In genomic region chr17:48931621-48932405, GRCm38 (mm10) we compare ENCODE assay signal across 9 mouse cellular contexts. TPM values are rescaled to one million over a fixed set of nuclear protein-coding genes. Genes with fewer than 3 reads are reported as not detected.
DNase-seq lines count a peak whose midpoint lies in the region; ATAC-seq and TF ChIP-seq lines count a peak whose summit lies in the region.
"Had no signal": no experiment of that assay in that cellular context is flagged by ENCODE, and none has a peak within 500 bp of the region (broad histone marks: within the 10 kb centered on the region; RNA-seq: fewer than 3 reads in every experiment).

Lrfn2 (plus strand) TSS chr17:48932379.

- H3K27ac ChIP-seq in thymus, adult 2 months (ENCODE audit: control insufficient read depth, insufficient read depth, low read length) = no peak within 1 kb of the TSS

- TF ChIP-seq CTCF in E14TG2a.4 (conservative IDR thresholded peaks at IDR 0.05; ENCODE audit: low read length) = peak; percentile 44
- TF ChIP-seq CTCF in lung, adult 2 months (IDR thresholded peaks at IDR 0.05; ENCODE audit: insufficient read depth, low read length) = peak; percentile 47; the same call in 1 of the 2 replicates
- TF ChIP-seq CTCF in thymus, adult 2 months (IDR thresholded peaks at IDR 0.05; ENCODE audit: borderline replicate concordance, control insufficient read depth, extremely low read depth, insufficient read depth, low read length, poor library complexity) = peak; percentile 75; the same call in 1 of the 2 replicates

- H3K9me3 ChIP-seq in E14TG2a.4 (ENCODE audit: low read length) = no peaks in the 10 kb centered on the region

- no peaks in the 10 kb centered on the region for H3K36me3 ChIP-seq in E14TG2a.4 (ENCODE audit: insufficient read depth, low read length)
- no peaks in the 10 kb centered on the region for H3K36me3 ChIP-seq in thymus, adult 2 months (ENCODE audit: control insufficient read depth, insufficient read depth, low read length)
- H3K36me3 ChIP-seq: G1E had no signal

- H3K27me3 ChIP-seq in E14TG2a.4 (ENCODE audit: insufficient read depth, low read length) = peaks cover 63% of the 10 kb centered on the region
- no peaks in the 10 kb centered on the region; the same call in 1 of the 2 replicates for H3K27me3 ChIP-seq in thymus, adult 2 months (ENCODE audit: control insufficient read depth, insufficient read depth, low read length)

- peaks cover 41% of the 10 kb centered on the region for H3K4me1 ChIP-seq in E14TG2a.4 (replicated peaks; ENCODE audit: low read depth, low read length)
- H3K4me1 ChIP-seq in lung, adult 2 months (ENCODE audit: control insufficient read depth, insufficient read depth, low read length) = no peaks in the 10 kb centered on the region
- no peaks in the 10 kb centered on the region for H3K4me1 ChIP-seq in thymus, adult 2 months (replicated peaks; ENCODE audit: control insufficient read depth, insufficient read depth, low read length)

- H3K4me3 ChIP-seq in E14TG2a.4 (replicated peaks; ENCODE audit: low read length) = peak within 1 kb of the TSS; percentile 81
- H3K4me3 ChIP-seq in lung, adult 2 months (replicated peaks; ENCODE audit: extremely low read depth, low read depth, low read length) = peak within 1 kb of the TSS; percentile 27
- H3K4me3 ChIP-seq in thymus, adult 2 months (ENCODE audit: control insufficient read depth, insufficient read depth, low read length) = peak within 1 kb of the TSS; percentile 29

- no peak for TF ChIP-seq POLR2A in lung, adult 2 months (IDR thresholded peaks at IDR 0.05; ENCODE audit: borderline replicate concordance, extremely low read depth, low read depth, low read length)
- TF ChIP-seq POLR2A in thymus, adult 2 months (IDR thresholded peaks at IDR 0.05; ENCODE audit: control insufficient read depth, extremely low read depth, insufficient read depth, low read length, poor library complexity) = no peak

- ATAC-seq in hematopoietic stem cell, adult 5-6 weeks (replicated peaks in 1 of 2; ENCODE audit: insufficient read depth in 1 of 2, low FRiP score in 2 of 2, low TSS enrichment in 1 of 2, low read depth in 1 of 2, poor library complexity in 2 of 2, severe bottlenecking in 2 of 2) = peak; percentile 87 to 89

- WGBS in lung, adult 2 months = under 1% methylated on average over 54 of the region's 56 CpGs
- 1% methylated on average over 55 of the region's 56 CpGs for WGBS in thymus, adult 2 months

- peak; percentile 73 for DNase-seq in cerebellum, adult 8-10 months
- peak; percentile 53 to 88 for DNase-seq in frontal cortex, adult 2 months (ENCODE audit: extremely low spot score in 1 of 2, low spot score in 1 of 2)
- peak; percentile 68 for DNase-seq in layer of hippocampus, adult 9-10 months (ENCODE audit: low spot score)
- DNase-seq in lung, adult 2 months = peak; percentile 54
- DNase-seq in ovary, adult 18-20 months (ENCODE audit: low spot score) = peak; percentile 50
- peak; percentile 71 for DNase-seq in thymus, adult 2 months

RNA-seq across cellular contexts. Expression of gene Lrfn2, which starts in this region (rescaled TPM):
- polyA plus RNA-seq in frontal cortex, adult 2 months (2012; rRNA removed) = 11.1 and 11.8 TPM in 2 replicates
- not detected in 2 replicates for total RNA-seq in hematopoietic stem cell, adult 5-6 weeks (2017)
- not detected in 2 replicates for polyA plus RNA-seq in lung, adult 2 months (2012; rRNA removed)
- 0.29 and 0.49 TPM in 2 replicates for polyA plus RNA-seq in thymus, adult 2 months (2012; rRNA removed)
- polyA plus RNA-seq: G1E had no signal

Comparison
In these comparisons a context has a peak if more than half of its experiments do, and no peak if none do; other contexts are left out.
1. Peak in ATAC-seq in hematopoietic stem cell, adult 5-6 weeks; RNA of the gene not detected or under 1 TPM.
2. Peak in DNase-seq and H3K4me3 ChIP-seq in lung, adult 2 months; RNA of the gene not detected or under 1 TPM.
3. Peak in DNase-seq and H3K4me3 ChIP-seq in thymus, adult 2 months; RNA of the gene not detected or under 1 TPM.
4. H3K4me3 ChIP-seq: peak in every context shown above with its lines; median percentile 81 in E14TG2a.4; 29 in thymus, adult 2 months; 27 in lung, adult 2 months.